In the genomic region with DNA sequence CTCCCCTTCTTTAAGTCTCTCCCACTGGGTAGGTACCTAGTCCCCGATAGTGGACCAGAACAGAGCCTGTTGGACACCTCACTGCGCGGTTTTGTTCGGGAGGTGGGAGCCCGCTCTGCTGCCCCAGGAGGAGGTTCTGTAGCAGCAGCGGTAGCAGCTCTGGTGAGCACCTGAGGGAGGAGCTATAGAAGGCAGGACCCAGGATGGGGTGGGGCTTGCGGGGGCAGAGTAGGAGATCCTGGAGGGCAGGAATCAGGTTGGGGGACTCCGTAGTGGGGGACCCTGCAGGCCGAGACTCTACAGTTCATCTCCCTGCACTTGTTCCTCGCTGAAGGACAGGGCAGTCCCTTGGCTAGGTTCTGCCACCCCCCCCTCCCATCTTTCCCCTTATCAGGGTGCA, we compare ENCODE assay signal across 12 mouse cellular contexts. TPM values are rescaled to one million over a fixed set of nuclear protein-coding genes. Genes with fewer than 3 reads are reported as not detected.
DNase-seq lines count a peak whose midpoint lies in the region; ATAC-seq and TF ChIP-seq lines count a peak whose summit lies in the region.
"Had no signal": no experiment of that assay in that cellular context is flagged by ENCODE, and none has a peak within 500 bp of the region (broad histone marks: within the 10 kb centered on the region; RNA-seq: fewer than 3 reads in every experiment).

No protein-coding gene starts in this region.

- peak overlapping the region; percentile 47 for H3K4me3 ChIP-seq in heart, embryonic 10.5 days
- H3K4me3 ChIP-seq in lung, embryonic 16.5 days (ENCODE audit: low read length): no peak overlapping the region
- no peak overlapping the region for H3K4me3 ChIP-seq in intestine, postnatal 0 days (ENCODE audit: low read depth, low read length)
- H3K4me3 ChIP-seq in stomach, embryonic 14.5 days (ENCODE audit: low read depth, low read length): no peak overlapping the region
- H3K4me3 ChIP-seq: megakaryocyte, embryonic 14.5 days had no signal

- H3K9ac ChIP-seq in lung, embryonic 16.5 days (ENCODE audit: low read length): no peak overlapping the region
- no peak overlapping the region for H3K9ac ChIP-seq in intestine, postnatal 0 days (ENCODE audit: low read depth, low read length)
- no peak overlapping the region for H3K9ac ChIP-seq in stomach, embryonic 14.5 days (replicated peaks; ENCODE audit: low read depth, low read length)

- TF ChIP-seq CTCF in intestine, postnatal 0 days (IDR thresholded peaks at IDR 0.05; ENCODE audit: low read depth): no peak

- DNase-seq in heart, embryonic 10.5 days (ENCODE audit: low spot score): no peak
- no peak for DNase-seq in heart, postnatal 25 days (ENCODE audit: low spot score)
- DNase-seq in lung, postnatal 25 days (ENCODE audit: low spot score): no peak
- DNase-seq in right cerebral cortex, adult 18-20 months: no peak
- no peak for DNase-seq in layer of hippocampus, adult 9-11 months
- DNase-seq: gastrocnemius, postnatal 14 days; thymus, adult 2 months had no signal

- H3K27ac ChIP-seq in heart, embryonic 10.5 days: peak overlapping the region; percentile 87
- no peak overlapping the region for H3K27ac ChIP-seq in lung, embryonic 16.5 days (ENCODE audit: low read length)
- no peak overlapping the region for H3K27ac ChIP-seq in intestine, postnatal 0 days (ENCODE audit: low read depth, low read length)
- H3K27ac ChIP-seq in stomach, embryonic 14.5 days (ENCODE audit: low read length): no peak overlapping the region

- H3K9me3 ChIP-seq in heart, embryonic 10.5 days: no peaks in the 10 kb centered on the region
- H3K9me3 ChIP-seq in lung, embryonic 16.5 days (ENCODE audit: control insufficient read depth, low read length): no peaks in the 10 kb centered on the region
- H3K9me3 ChIP-seq in intestine, postnatal 0 days (ENCODE audit: control insufficient read depth): no peaks in the 10 kb centered on the region
- H3K9me3 ChIP-seq in stomach, embryonic 14.5 days (ENCODE audit: control insufficient read depth, low read depth, low read length): no peaks in the 10 kb centered on the region

- WGBS in heart, embryonic 10.5 days: 14% methylated on average over 10 of the region's 10 CpGs
- 10% methylated on average over 10 of the region's 10 CpGs for WGBS in lung, embryonic 16.5 days
- 15% methylated on average over 10 of the region's 10 CpGs for WGBS in intestine, postnatal 0 days
- WGBS in stomach, embryonic 14.5 days: 18% methylated on average over 10 of the region's 10 CpGs

- H3K4me1 ChIP-seq in heart, embryonic 10.5 days: peaks cover 43% of the 10 kb centered on the region
- no peaks in the 10 kb centered on the region for H3K4me1 ChIP-seq in lung, embryonic 16.5 days (replicated peaks; ENCODE audit: control insufficient read depth, insufficient read depth, low read length)
- H3K4me1 ChIP-seq in intestine, postnatal 0 days (replicated peaks; ENCODE audit: control insufficient read depth, insufficient read depth, low read length): no peaks in the 10 kb centered on the region
- H3K4me1 ChIP-seq in stomach, embryonic 14.5 days (ENCODE audit: control insufficient read depth, insufficient read depth, low read length): no peaks in the 10 kb centered on the region

- no peaks in the 10 kb centered on the region for H3K27me3 ChIP-seq in heart, embryonic 10.5 days (ENCODE audit: insufficient read depth, poor library complexity, severe bottlenecking)
- H3K27me3 ChIP-seq in lung, embryonic 16.5 days (ENCODE audit: control insufficient read depth, insufficient read depth, low read depth, low read length): no peaks in the 10 kb centered on the region
- no peaks in the 10 kb centered on the region for H3K27me3 ChIP-seq in intestine, postnatal 0 days (replicated peaks; ENCODE audit: control insufficient read depth, insufficient read depth, low read length)
- H3K27me3 ChIP-seq in stomach, embryonic 14.5 days (ENCODE audit: control insufficient read depth, insufficient read depth, low read length): no peaks in the 10 kb centered on the region

- ATAC-seq in lung, embryonic 16.5 days (ENCODE audit: low read depth): 0 out of 2 replicates have a peak, but pooled peaks have one; percentile 23
- no peak for ATAC-seq in intestine, postnatal 0 days
- no peak for ATAC-seq in stomach, embryonic 14.5 days (ENCODE audit: insufficient number of reproducible peaks, insufficient read depth, low FRiP score, low read depth)

- no peak overlapping the region for H3K4me2 ChIP-seq in lung, embryonic 16.5 days (ENCODE audit: low read depth, low read length)
- peak overlapping the region; percentile 32 for H3K4me2 ChIP-seq in intestine, postnatal 0 days (replicated peaks; ENCODE audit: low read depth)
- H3K4me2 ChIP-seq in stomach, embryonic 14.5 days (replicated peaks; ENCODE audit: low read depth, low read length): peak overlapping the region; percentile 19

- intact Hi-C loops in heart, postnatal 25 days (cut with DNase I): no loop called here

- no peaks in the 10 kb centered on the region for H3K36me3 ChIP-seq in heart, embryonic 10.5 days
- no peaks in the 10 kb centered on the region for H3K36me3 ChIP-seq in lung, embryonic 16.5 days (ENCODE audit: control insufficient read depth, insufficient read depth, low read length)
- H3K36me3 ChIP-seq in intestine, postnatal 0 days (ENCODE audit: control insufficient read depth, insufficient read depth): no peaks in the 10 kb centered on the region
- H3K36me3 ChIP-seq in stomach, embryonic 14.5 days (ENCODE audit: control insufficient read depth, insufficient read depth, low read length): no peaks in the 10 kb centered on the region

RNA-seq across cellular contexts. Expression of a gene that starts 8.7 kb away (rescaled TPM):
- 4.2 and 5.2 TPM in 2 replicates for polyA plus RNA-seq in heart, embryonic 10.5 days (2016; fragmentation: Nextera tagmentation; extraction: Ambion mirVana)
- not detected for total RNA-seq in heart, postnatal 25 days (2021)
- 0.14 and 0.62 TPM in 2 replicates for polyA plus RNA-seq in lung, embryonic 16.5 days (2015; fragmentation: Nextera tagmentation; extraction: Ambion mirVana)
- polyA plus RNA-seq in intestine, postnatal 0 days (2015; fragmentation: Nextera tagmentation; extraction: Ambion mirVana): 0.83 and 1.2 TPM in 2 replicates
- not detected in 2 replicates for polyA plus RNA-seq in stomach, embryonic 14.5 days (2014; fragmentation: Nextera tagmentation; extraction: Ambion mirVana)
- total RNA-seq: gastrocnemius, postnatal 14 days; layer of hippocampus, postnatal 14 days had no signal

RNA-seq across cellular contexts. Expression of a gene that starts 22.1 kb away (rescaled TPM):
- polyA plus RNA-seq in heart, embryonic 10.5 days (2016; fragmentation: Nextera tagmentation; extraction: Ambion mirVana): 0.29 TPM in 1 of 2 replicates, not detected in the other
- not detected for total RNA-seq in heart, postnatal 25 days (2021)
- not detected in 2 replicates for polyA plus RNA-seq in lung, embryonic 16.5 days (2015; fragmentation: Nextera tagmentation; extraction: Ambion mirVana)
- not detected in 2 replicates for polyA plus RNA-seq in intestine, postnatal 0 days (2015; fragmentation: Nextera tagmentation; extraction: Ambion mirVana)
- 0.23 TPM in 1 of 2 replicates, not detected in the other for polyA plus RNA-seq in stomach, embryonic 14.5 days (2014; fragmentation: Nextera tagmentation; extraction: Ambion mirVana)
- total RNA-seq: gastrocnemius, postnatal 14 days; layer of hippocampus, postnatal 14 days had no signal

RNA-seq across cellular contexts. Expression of a gene that starts 39.3 kb away (rescaled TPM):
- polyA plus RNA-seq in heart, embryonic 10.5 days (2016; fragmentation: Nextera tagmentation; extraction: Ambion mirVana): 17.1 and 19.7 TPM in 2 replicates
- total RNA-seq in heart, postnatal 25 days (2021): 100 to 1,000 TPM in 1 of 2 experiments, 10 to 100 TPM in 1; 94.0 to 106 TPM
- 282 and 283 TPM in 2 replicates for polyA plus RNA-seq in lung, embryonic 16.5 days (2015; fragmentation: Nextera tagmentation; extraction: Ambion mirVana)
- 99.2 and 101 TPM in 2 replicates for polyA plus RNA-seq in intestine, postnatal 0 days (2015; fragmentation: Nextera tagmentation; extraction: Ambion mirVana)
- polyA plus RNA-seq in stomach, embryonic 14.5 days (2014; fragmentation: Nextera tagmentation; extraction: Ambion mirVana): 148 and 176 TPM in 2 replicates

RNA-seq across cellular contexts. Expression of a gene that starts 52.8 kb away (rescaled TPM):
- 19.8 and 34.7 TPM in 2 replicates for polyA plus RNA-seq in heart, embryonic 10.5 days (2016; fragmentation: Nextera tagmentation; extraction: Ambion mirVana)
- 1 to 10 TPM; 7.3 to 7.4 TPM for total RNA-seq in heart, postnatal 25 days (2021)
- polyA plus RNA-seq in lung, embryonic 16.5 days (2015; fragmentation: Nextera tagmentation; extraction: Ambion mirVana): 17.9 and 20.8 TPM in 2 replicates
- polyA plus RNA-seq in intestine, postnatal 0 days (2015; fragmentation: Nextera tagmentation; extraction: Ambion mirVana): 13.7 and 15.3 TPM in 2 replicates
- polyA plus RNA-seq in stomach, embryonic 14.5 days (2014; fragmentation: Nextera tagmentation; extraction: Ambion mirVana): 35.0 and 41.4 TPM in 2 replicates
